Mouse (Mus musculus): ENCODE data around the gene Golm1. TPM values are rescaled to one million over a fixed set of nuclear protein-coding genes. Genes with fewer than 3 reads are reported as not detected.

The Golm1 gene
- polyA plus RNA-seq, 1 experiment from 2014 or later = 46.0 TPM

DNA sequence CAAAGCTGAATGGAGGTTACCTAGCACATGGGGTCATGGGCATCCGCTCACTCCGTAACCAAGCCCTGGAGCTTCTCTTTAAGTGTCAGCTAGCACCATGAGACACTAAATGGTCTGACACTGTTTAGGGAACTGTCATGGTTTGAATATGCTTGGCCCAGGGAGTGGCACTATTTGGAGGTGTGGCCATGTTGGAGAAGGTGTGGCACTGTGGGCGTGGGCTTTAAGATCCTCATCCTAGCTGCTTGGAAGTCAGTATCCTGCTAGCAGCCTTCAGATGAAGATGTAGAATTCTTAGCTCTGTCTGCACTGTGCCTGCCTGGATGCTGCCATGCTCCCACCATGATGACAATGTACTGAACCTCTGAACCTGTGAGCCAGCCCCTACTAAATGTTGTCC lies 15.2 kb downstream of the Golm1 start:
- Histone ChIP-seq H3K4me1 (ENCODE audit: control insufficient read depth, insufficient read depth, low read length) (peaks cover 8% of the 10 kb centered on the region), H3K27ac (replicated peaks; ENCODE audit: low read depth, low read length) (no peak overlapping the region), H3K9ac (replicated peaks; ENCODE audit: low read length) (no peak overlapping the region), H3K9me3 (ENCODE audit: control insufficient read depth, low read length) (no peaks in the 10 kb centered on the region), H3K27me3 (ENCODE audit: control insufficient read depth, insufficient read depth, low read length) (no peaks in the 10 kb centered on the region), H3K4me3 (replicated peaks; ENCODE audit: low read depth, low read length) (no peak overlapping the region), H3K36me3 (ENCODE audit: control insufficient read depth, insufficient read depth, low read length) (peaks cover 46% of the 10 kb centered on the region), H3K4me2 (ENCODE audit: low read length) (no peak overlapping the region)
- ATAC-seq (ENCODE audit: low FRiP score, low TSS enrichment) = no peak
- DNase-seq = no peak
- WGBS = 99% methylated on average over 3 of the region's 3 CpGs

GRCm38 (mm10) chr13:59657781-59658180 lies 17.8 kb downstream of the Golm1 start:
- peaks cover 22% of the 10 kb centered on the region for H3K36me3 ChIP-seq (ENCODE audit: control insufficient read depth, insufficient read depth, low read length)
- WGBS = 68% methylated on average over 5 of the region's 5 CpGs

GRCm38 (mm10) chr13:59656975-59657388 lies 18.6 kb downstream of the Golm1 start:
- no peak overlapping the region for H3K4me2 ChIP-seq (ENCODE audit: low read length)
- H3K4me1 ChIP-seq (ENCODE audit: control insufficient read depth, insufficient read depth, low read length) = peaks cover 19% of the 10 kb centered on the region
- peak; percentile 52 for DNase-seq

More at GRCm38 (mm10) chr13:59657781-59658180, 17.8 kb downstream of the Golm1 start:
- ATAC-seq (ENCODE audit: low FRiP score, low TSS enrichment) (no peak), DNase-seq (no peak)
- Histone ChIP-seq H3K4me3 (replicated peaks; ENCODE audit: low read depth, low read length) (no peak overlapping the region), H3K4me2 (ENCODE audit: low read length) (no peak overlapping the region), H3K27me3 (ENCODE audit: control insufficient read depth, insufficient read depth, low read length) (no peaks in the 10 kb centered on the region), H3K9ac (replicated peaks; ENCODE audit: low read length) (no peak overlapping the region), H3K4me1 (ENCODE audit: control insufficient read depth, insufficient read depth, low read length) (peaks cover 15% of the 10 kb centered on the region), H3K27ac (replicated peaks; ENCODE audit: low read depth, low read length) (0 out of 2 replicates have a peak overlapping the region, but pooled peaks have one; percentile 32), H3K9me3 (ENCODE audit: control insufficient read depth, low read length) (no peaks in the 10 kb centered on the region)

DNA sequence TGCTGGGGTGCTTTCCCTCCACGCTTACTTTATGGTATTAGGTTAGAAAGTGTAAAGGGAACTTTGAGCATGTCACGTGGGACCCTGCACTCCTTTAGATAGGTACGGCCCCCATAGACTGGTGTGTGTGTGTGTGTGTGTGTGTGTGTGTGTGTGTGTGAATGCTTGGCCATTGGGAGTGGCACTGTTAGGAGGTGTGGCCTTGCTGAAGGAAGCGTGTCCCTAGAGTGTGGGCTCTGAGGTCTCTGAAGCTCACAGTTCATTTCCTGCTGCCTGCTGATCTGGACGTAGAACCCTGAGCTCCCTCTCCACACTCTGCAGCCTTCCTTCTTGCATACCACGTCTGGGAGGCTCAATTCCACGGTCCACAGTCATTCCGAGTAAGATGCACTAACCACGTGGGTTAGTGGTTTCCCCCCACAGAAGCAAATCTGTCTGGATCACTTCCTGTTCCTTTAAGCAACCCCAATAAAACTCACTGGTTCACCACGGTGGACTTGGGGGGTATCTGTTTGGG lies 19.2 kb downstream of the Golm1 start:
- Histone ChIP-seq H3K4me3 (replicated peaks; ENCODE audit: low read depth, low read length) (no peak overlapping the region), H3K27ac (replicated peaks; ENCODE audit: low read depth, low read length) (peak overlapping the region; percentile 73), H3K4me1 (ENCODE audit: control insufficient read depth, insufficient read depth, low read length) (peaks cover 19% of the 10 kb centered on the region), H3K9me3 (ENCODE audit: control insufficient read depth, low read length) (no peaks in the 10 kb centered on the region), H3K27me3 (ENCODE audit: control insufficient read depth, insufficient read depth, low read length) (no peaks in the 10 kb centered on the region), H3K36me3 (ENCODE audit: control insufficient read depth, insufficient read depth, low read length) (peaks cover 8% of the 10 kb centered on the region; the same call in 1 of the 2 replicates), H3K9ac (replicated peaks; ENCODE audit: low read length) (no peak overlapping the region), H3K4me2 (ENCODE audit: low read length) (no peak overlapping the region)
- ATAC-seq (ENCODE audit: low FRiP score, low TSS enrichment) (no peak), DNase-seq (no peak)
- 45% methylated on average over 10 of the region's 10 CpGs for WGBS

More at GRCm38 (mm10) chr13:59656975-59657388, 18.6 kb downstream of the Golm1 start:
- Histone ChIP-seq H3K27me3 (ENCODE audit: control insufficient read depth, insufficient read depth, low read length) (no peaks in the 10 kb centered on the region), H3K36me3 (ENCODE audit: control insufficient read depth, insufficient read depth, low read length) (peaks cover 14% of the 10 kb centered on the region), H3K4me3 (replicated peaks; ENCODE audit: low read depth, low read length) (no peak overlapping the region), H3K9ac (replicated peaks; ENCODE audit: low read length) (no peak overlapping the region), H3K27ac (replicated peaks; ENCODE audit: low read depth, low read length) (peak overlapping the region; percentile 73), H3K9me3 (ENCODE audit: control insufficient read depth, low read length) (no peaks in the 10 kb centered on the region)
- 1% methylated on average over 4 of the region's 4 CpGs for WGBS
- no peak; the same call in 1 of the 2 replicates for ATAC-seq (ENCODE audit: low FRiP score, low TSS enrichment)

GRCm38 (mm10) chr13:59655718-59656315 lies 19.8 kb downstream of the Golm1 start:
- no peak overlapping the region for H3K27ac ChIP-seq (replicated peaks; ENCODE audit: low read depth, low read length)
- DNase-seq (no peak), ATAC-seq (ENCODE audit: low FRiP score, low TSS enrichment) (no peak)
- no peaks in the 10 kb centered on the region for H3K27me3 ChIP-seq (ENCODE audit: control insufficient read depth, insufficient read depth, low read length)
- H3K4me2 ChIP-seq (ENCODE audit: low read length) = no peak overlapping the region
- 93% methylated on average over 15 of the region's 15 CpGs for WGBS
- H3K36me3 ChIP-seq (ENCODE audit: control insufficient read depth, insufficient read depth, low read length) = peaks cover 7% of the 10 kb centered on the region; the same call in 1 of the 2 replicates
- H3K9ac ChIP-seq (replicated peaks; ENCODE audit: low read length) = no peak overlapping the region
- no peak overlapping the region for H3K4me3 ChIP-seq (replicated peaks; ENCODE audit: low read depth, low read length)
- peaks cover 19% of the 10 kb centered on the region for H3K4me1 ChIP-seq (ENCODE audit: control insufficient read depth, insufficient read depth, low read length)
- no peaks in the 10 kb centered on the region for H3K9me3 ChIP-seq (ENCODE audit: control insufficient read depth, low read length)

GRCm38 (mm10) chr13:59654465-59654864 lies 21.1 kb downstream of the Golm1 start:
- Histone ChIP-seq H3K4me3 (replicated peaks; ENCODE audit: low read depth, low read length) (no peak overlapping the region), H3K4me1 (ENCODE audit: control insufficient read depth, insufficient read depth, low read length) (peaks cover 19% of the 10 kb centered on the region), H3K27ac (replicated peaks; ENCODE audit: low read depth, low read length) (no peak overlapping the region), H3K36me3 (ENCODE audit: control insufficient read depth, insufficient read depth, low read length) (peaks cover 11% of the 10 kb centered on the region), H3K4me2 (ENCODE audit: low read length) (no peak overlapping the region), H3K9me3 (ENCODE audit: control insufficient read depth, low read length) (no peaks in the 10 kb centered on the region), H3K9ac (replicated peaks; ENCODE audit: low read length) (no peak overlapping the region), H3K27me3 (ENCODE audit: control insufficient read depth, insufficient read depth, low read length) (no peaks in the 10 kb centered on the region)
- WGBS = 95% methylated on average over 5 of the region's 5 CpGs
- DNase-seq (no peak), ATAC-seq (ENCODE audit: low FRiP score, low TSS enrichment) (no peak)

GRCm38 (mm10) chr13:59653136-59653535 lies 22.5 kb downstream of the Golm1 start:
- ATAC-seq (ENCODE audit: low FRiP score, low TSS enrichment) = no peak

GRCm38 (mm10) chr13:59652651-59653050 lies 23.0 kb downstream of the Golm1 start:
- 23% methylated on average over 5 of the region's 5 CpGs for WGBS
- 0 out of 2 replicates have a peak overlapping the region, but pooled peaks have one; percentile 1 for H3K9ac ChIP-seq (replicated peaks; ENCODE audit: low read length)
- H3K36me3 ChIP-seq (ENCODE audit: control insufficient read depth, insufficient read depth, low read length) = peaks cover 22% of the 10 kb centered on the region
- no peaks in the 10 kb centered on the region for H3K9me3 ChIP-seq (ENCODE audit: control insufficient read depth, low read length)
- H3K4me1 ChIP-seq (ENCODE audit: control insufficient read depth, insufficient read depth, low read length) = peaks cover 19% of the 10 kb centered on the region
- peak overlapping the region; percentile 50; the same call in 1 of the 2 replicates for H3K27ac ChIP-seq (replicated peaks; ENCODE audit: low read depth, low read length)
- H3K27me3 ChIP-seq (ENCODE audit: control insufficient read depth, insufficient read depth, low read length) = no peaks in the 10 kb centered on the region
- H3K4me3 ChIP-seq (replicated peaks; ENCODE audit: low read depth, low read length) = no peak overlapping the region
- DNase-seq (peak; percentile 53), ATAC-seq (ENCODE audit: low FRiP score, low TSS enrichment) (no peak; the same call in 1 of the 2 replicates)
- H3K4me2 ChIP-seq (ENCODE audit: low read length) = no peak overlapping the region

More at GRCm38 (mm10) chr13:59653136-59653535, 22.5 kb downstream of the Golm1 start:
- DNase-seq = no peak
- Histone ChIP-seq H3K36me3 (ENCODE audit: control insufficient read depth, insufficient read depth, low read length) (peaks cover 22% of the 10 kb centered on the region), H3K4me2 (ENCODE audit: low read length) (no peak overlapping the region), H3K4me1 (ENCODE audit: control insufficient read depth, insufficient read depth, low read length) (peaks cover 19% of the 10 kb centered on the region), H3K9ac (replicated peaks; ENCODE audit: low read length) (no peak overlapping the region), H3K9me3 (ENCODE audit: control insufficient read depth, low read length) (no peaks in the 10 kb centered on the region), H3K27ac (replicated peaks; ENCODE audit: low read depth, low read length) (0 out of 2 replicates have a peak overlapping the region, but pooled peaks have one; percentile 21), H3K27me3 (ENCODE audit: control insufficient read depth, insufficient read depth, low read length) (no peaks in the 10 kb centered on the region), H3K4me3 (replicated peaks; ENCODE audit: low read depth, low read length) (no peak overlapping the region)
- 63% methylated on average over 3 of the region's 3 CpGs for WGBS

GRCm38 (mm10) chr13:59649781-59650180 lies 25.8 kb downstream of the Golm1 start:
- H3K9me3 ChIP-seq (ENCODE audit: control insufficient read depth, low read length) = no peaks in the 10 kb centered on the region
- H3K36me3 ChIP-seq (ENCODE audit: control insufficient read depth, insufficient read depth, low read length) = peaks cover 32% of the 10 kb centered on the region
- H3K4me1 ChIP-seq (ENCODE audit: control insufficient read depth, insufficient read depth, low read length) = peaks cover 10% of the 10 kb centered on the region; the same call in 1 of the 2 replicates
- ATAC-seq (ENCODE audit: low FRiP score, low TSS enrichment) (no peak), DNase-seq (no peak)
- H3K9ac ChIP-seq (replicated peaks; ENCODE audit: low read length) = no peak overlapping the region
- WGBS = 82% methylated on average over 5 of the region's 5 CpGs
- no peak overlapping the region for H3K4me2 ChIP-seq (ENCODE audit: low read length)
- no peak overlapping the region for H3K4me3 ChIP-seq (replicated peaks; ENCODE audit: low read depth, low read length)
- no peaks in the 10 kb centered on the region for H3K27me3 ChIP-seq (ENCODE audit: control insufficient read depth, insufficient read depth, low read length)
- no peak overlapping the region for H3K27ac ChIP-seq (replicated peaks; ENCODE audit: low read depth, low read length)
